Mouse (Mus musculus): ENCODE measurements around the gene Cyb5r1.
A peak's percentile ranks its signal among the peaks of the same experiment; 100 is the strongest.
"Not testable (repeated sequence)": the region's sequence is repeated elsewhere in the genome, so short reads cannot be mapped to it uniquely, and the experiment has no call there.

Gene Cyb5r1

GRCm38 (mm10) chr1:134414501-134415167, 9.3 kb downstream of the Cyb5r1 start:
- DNase-seq (ENCODE audit: low spot score), result no peak

GRCm38 (mm10) chr1:134415168-134415831, 9.9 kb downstream of the Cyb5r1 start, which contains the start of gene Adipor1:
Gene Adipor1, plus strand, starts transcription at chr1:134415378.
- DNase-seq (ENCODE audit: low spot score), result peak; percentile 99

- DNase-seq (ENCODE audit: low spot score), result no peak
Measured at GRCm38 (mm10) chr1:134418414-134418975, 13.1 kb downstream of the Cyb5r1 start.

GRCm38 (mm10) chr1:134419176-134419575, 13.8 kb downstream of the Cyb5r1 start:
- no peak for DNase-seq (ENCODE audit: low spot score)

- DNase-seq (ENCODE audit: low spot score), result peak; percentile 76
Measured at GRCm38 (mm10) chr1:134419751-134420458, 14.5 kb downstream of the Cyb5r1 start.

- DNase-seq (ENCODE audit: low spot score), result peak; percentile 40
Measured at GRCm38 (mm10) chr1:134423911-134424310, 18.6 kb downstream of the Cyb5r1 start.

- DNase-seq (ENCODE audit: low spot score), result peak; percentile 41
Measured at GRCm38 (mm10) chr1:134426289-134426688, 20.9 kb downstream of the Cyb5r1 start.

- no peak for DNase-seq (ENCODE audit: low spot score)
Measured at GRCm38 (mm10) chr1:134433002-134433401, 27.6 kb downstream of the Cyb5r1 start.

GRCm38 (mm10) chr1:134433473-134433872, 28.1 kb downstream of the Cyb5r1 start:
- no peak for DNase-seq (ENCODE audit: low spot score)

- no peak for DNase-seq (ENCODE audit: low spot score)
Measured at GRCm38 (mm10) chr1:134435414-134435813, 30.1 kb downstream of the Cyb5r1 start.

GRCm38 (mm10) chr1:134440437-134440836, 35.1 kb downstream of the Cyb5r1 start:
- DNase-seq (ENCODE audit: low spot score), result no peak

GRCm38 (mm10) chr1:134441737-134442136, 36.4 kb downstream of the Cyb5r1 start:
- not testable (repeated sequence) for DNase-seq (ENCODE audit: low spot score)

GRCm38 (mm10) chr1:134442394-134442793, 37.0 kb downstream of the Cyb5r1 start:
- no peak for DNase-seq (ENCODE audit: low spot score)

- not testable (repeated sequence) for DNase-seq (ENCODE audit: low spot score)
Measured at GRCm38 (mm10) chr1:134443288-134443687, 37.9 kb downstream of the Cyb5r1 start.

GRCm38 (mm10) chr1:134445418-134445817, 40.1 kb downstream of the Cyb5r1 start:
- no peak for DNase-seq (ENCODE audit: low spot score)

- DNase-seq (ENCODE audit: low spot score), result not testable (repeated sequence)
Measured at GRCm38 (mm10) chr1:134448537-134448936, 43.2 kb downstream of the Cyb5r1 start.

- DNase-seq (ENCODE audit: low spot score), result no peak
Measured at GRCm38 (mm10) chr1:134450201-134450600, 44.8 kb downstream of the Cyb5r1 start.

GRCm38 (mm10) chr1:134450986-134451385, 45.6 kb downstream of the Cyb5r1 start:
- no peak for DNase-seq (ENCODE audit: low spot score)

- DNase-seq (ENCODE audit: low spot score), result peak; percentile 96
Measured at GRCm38 (mm10) chr1:134454904-134455824, 49.8 kb downstream of the Cyb5r1 start, which contains the start of gene Klhl12. Gene Klhl12, plus strand, starts transcription at chr1:134455531.

GRCm38 (mm10) chr1:134456060-134456459, 50.7 kb downstream of the Cyb5r1 start:
- no peak for DNase-seq (ENCODE audit: low spot score)

GRCm38 (mm10) chr1:134458139-134458727, 52.9 kb downstream of the Cyb5r1 start:
- DNase-seq (ENCODE audit: low spot score), result no peak

Data from yolk sac, embryonic 10.5 days (tissue).